Mouse (Mus musculus): Measurements from ENCODE around the gene Ccdc92.
A peak's percentile ranks its signal among the peaks of the same experiment; 100 is the strongest.

Gene Ccdc92

GRCm38 (mm10) chr5:124860013-124860412, 2.2 kb downstream of the Ccdc92 start:
- no peak for DNase-seq (ENCODE audit: extremely low read depth, low read depth, low spot score)

GRCm38 (mm10) chr5:124854202-124854601, 8.0 kb downstream of the Ccdc92 start:
- DNase-seq (ENCODE audit: extremely low read depth, low read depth, low spot score), result no peak

- DNase-seq (ENCODE audit: extremely low read depth, low read depth, low spot score), result no peak
Observed at GRCm38 (mm10) chr5:124853079-124853478, 9.1 kb downstream of the Ccdc92 start.

GRCm38 (mm10) chr5:124852294-124852693, 9.9 kb downstream of the Ccdc92 start:
- DNase-seq (ENCODE audit: extremely low read depth, low read depth, low spot score), result no peak

- no peak for DNase-seq (ENCODE audit: extremely low read depth, low read depth, low spot score)
Observed at GRCm38 (mm10) chr5:124851572-124851971, 10.7 kb downstream of the Ccdc92 start.

GRCm38 (mm10) chr5:124848994-124849393, 13.2 kb downstream of the Ccdc92 start:
- DNase-seq (ENCODE audit: extremely low read depth, low read depth, low spot score), result no peak

GRCm38 (mm10) chr5:124847014-124847413, 15.2 kb downstream of the Ccdc92 start:
- no peak for DNase-seq (ENCODE audit: extremely low read depth, low read depth, low spot score)

- DNase-seq (ENCODE audit: extremely low read depth, low read depth, low spot score), result no peak
Observed at GRCm38 (mm10) chr5:124844929-124845328, 17.3 kb downstream of the Ccdc92 start.

GRCm38 (mm10) chr5:124843386-124843785, 18.8 kb downstream of the Ccdc92 start:
- DNase-seq (ENCODE audit: extremely low read depth, low read depth, low spot score), result no peak

GRCm38 (mm10) chr5:124840669-124841068, 21.6 kb downstream of the Ccdc92 start:
- peak; percentile 14 for DNase-seq (ENCODE audit: extremely low read depth, low read depth, low spot score)

- DNase-seq (ENCODE audit: extremely low read depth, low read depth, low spot score), result no peak
Observed at GRCm38 (mm10) chr5:124840202-124840601, 22.0 kb downstream of the Ccdc92 start.

GRCm38 (mm10) chr5:124836621-124837020, 25.6 kb downstream of the Ccdc92 start:
- no peak for DNase-seq (ENCODE audit: extremely low read depth, low read depth, low spot score)

GRCm38 (mm10) chr5:124836075-124836474, 26.1 kb downstream of the Ccdc92 start:
- no peak for DNase-seq (ENCODE audit: extremely low read depth, low read depth, low spot score)

- DNase-seq (ENCODE audit: extremely low read depth, low read depth, low spot score), result no peak
Observed at GRCm38 (mm10) chr5:124835218-124835617, 27.0 kb downstream of the Ccdc92 start.

- DNase-seq (ENCODE audit: extremely low read depth, low read depth, low spot score), result no peak
Observed at GRCm38 (mm10) chr5:124830331-124830730, 31.9 kb downstream of the Ccdc92 start.

GRCm38 (mm10) chr5:124822128-124822894, 39.9 kb downstream of the Ccdc92 start:
- DNase-seq (ENCODE audit: extremely low read depth, low read depth, low spot score), result no peak

GRCm38 (mm10) chr5:124817050-124817449, 45.2 kb downstream of the Ccdc92 start:
- DNase-seq (ENCODE audit: extremely low read depth, low read depth, low spot score), result no peak

- DNase-seq (ENCODE audit: extremely low read depth, low read depth, low spot score), result no peak
Observed at GRCm38 (mm10) chr5:124814797-124815196, 47.4 kb downstream of the Ccdc92 start.

GRCm38 (mm10) chr5:124812466-124812865, 49.8 kb downstream of the Ccdc92 start:
- no peak for DNase-seq (ENCODE audit: extremely low read depth, low read depth, low spot score)

GRCm38 (mm10) chr5:124809708-124810366, 52.4 kb downstream of the Ccdc92 start:
- DNase-seq (ENCODE audit: extremely low read depth, low read depth, low spot score), result no peak

- no peak for DNase-seq (ENCODE audit: extremely low read depth, low read depth, low spot score)
Observed at GRCm38 (mm10) chr5:124792112-124792511, 70.1 kb downstream of the Ccdc92 start.

GRCm38 (mm10) chr5:124785650-124786049, 76.6 kb downstream of the Ccdc92 start:
- DNase-seq (ENCODE audit: extremely low read depth, low read depth, low spot score), result no peak

Measured in fat pad, adult 2 months (tissue).